Mouse (Mus musculus) lung, postnatal 0 days (tissue): ENCODE measurements at regions not wholly inside any gene's neighbourhood (a gene's known extent, or its start where the extent isn't known, plus 50 kb on each side); places are given as distances from the start of the nearest gene placed in this dataset.

Experiments
- CTCF ChIP-seq: IDR thresholded peaks from 2 replicates; pipeline ENCODE4 v1.5.1; 2016; ENCODE audit warnings: antibody characterized with exemption, mild to moderate bottlenecking
- EP300 ChIP-seq: IDR thresholded peaks from 2 replicates; pipeline ENCODE4 v1.6.1; 2016; ENCODE audit warnings: antibody characterized with exemption, mild to moderate bottlenecking, control low read depth

DNA sequence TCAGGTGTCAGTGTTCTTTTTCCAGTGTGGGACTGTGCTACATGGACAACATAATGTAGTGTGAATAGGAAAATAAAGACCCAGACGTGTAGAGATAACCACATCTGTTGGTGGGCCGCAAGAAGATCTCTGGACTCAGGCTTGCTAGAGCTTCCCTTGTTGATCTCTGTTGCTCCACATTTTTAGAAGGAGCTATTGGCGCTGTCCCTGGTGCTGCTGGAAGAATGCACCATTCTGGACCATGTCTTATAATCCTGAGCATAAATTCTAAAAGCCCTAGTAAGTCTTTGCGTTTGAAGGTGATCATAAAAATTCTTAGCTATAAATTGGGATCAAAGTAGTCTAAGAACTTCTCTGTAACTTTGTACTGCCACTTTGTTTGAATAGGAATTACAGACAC is 429.3 kb downstream of the Otol1 start:
- TF ChIP-seq CTCF (no peak), EP300 (no peak)
